Mouse (Mus musculus): ENCODE measurements at regions not wholly inside any gene's neighbourhood (a gene's known extent, or its start where the extent isn't known, plus 50 kb on each side); places are given as distances from the start of the nearest gene placed in this dataset.

- TF ChIP-seq CTCF (IDR thresholded peaks at IDR 0.05; ENCODE audit: low read depth, low read length) = no peak
- no peak for TF ChIP-seq GATA1 (IDR thresholded peaks at IDR 0.05; ENCODE audit: borderline replicate concordance, low read length)
- TF ChIP-seq TAL1 (conservative IDR thresholded peaks at IDR 0.05; ENCODE audit: low read depth, low read length) = no peak
These were observed 96.2 kb upstream of the Fyn start for GRCm38 (mm10) chr10:39272387-39272949.
